Mouse (Mus musculus): ENCODE measurements at regions not wholly inside any gene's neighbourhood (a gene's known extent, or its start where the extent isn't known, plus 50 kb on each side); places are given as distances from the start of the nearest gene placed in this dataset.
A peak's percentile ranks its signal among the peaks of the same experiment; 100 is the strongest.

DNA sequence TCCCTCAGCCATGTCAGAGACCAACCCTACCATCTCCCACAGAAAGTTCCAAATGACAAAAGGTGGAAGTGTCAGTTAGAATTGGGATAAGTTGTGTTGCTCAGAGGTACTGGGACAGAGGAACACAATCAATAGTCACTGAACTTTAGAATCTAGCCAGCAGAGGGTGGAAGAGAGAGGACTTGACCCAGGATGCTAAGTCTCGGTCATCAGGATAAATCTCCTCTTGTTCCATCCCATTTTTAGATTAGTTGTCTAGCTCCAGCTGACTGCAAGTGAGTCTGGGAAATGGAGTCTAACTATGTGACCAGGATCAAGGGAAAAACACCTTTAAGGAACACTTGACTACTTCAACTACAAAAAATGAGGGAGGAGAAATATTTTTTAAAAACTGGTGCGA, 91.5 kb downstream of the Fam84b start:
- no peak for DNase-seq (ENCODE audit: low read depth)

DNA sequence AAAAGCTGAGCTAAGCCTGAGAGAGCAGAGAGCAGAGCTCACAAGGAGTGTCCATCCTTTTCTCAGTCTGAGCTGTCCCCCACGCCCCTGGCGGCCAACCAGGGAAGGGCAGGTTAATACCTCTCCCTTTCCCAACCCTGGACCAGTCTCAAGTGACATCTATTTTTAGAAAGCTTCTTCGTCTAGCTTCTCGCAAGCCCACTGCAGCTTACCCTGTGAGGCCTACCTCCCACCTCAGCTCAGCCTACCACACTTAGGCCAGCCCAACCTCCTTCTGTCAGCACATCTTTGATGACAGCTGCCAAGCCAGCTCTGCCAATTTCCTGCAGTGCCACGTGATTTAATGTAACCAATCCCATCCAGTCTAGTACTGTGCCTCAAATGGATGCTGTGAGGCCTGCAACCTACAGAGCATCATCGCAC, 93.6 kb downstream of the Fam84b start:
- peak; percentile 12 for DNase-seq (ENCODE audit: low read depth)

DNA sequence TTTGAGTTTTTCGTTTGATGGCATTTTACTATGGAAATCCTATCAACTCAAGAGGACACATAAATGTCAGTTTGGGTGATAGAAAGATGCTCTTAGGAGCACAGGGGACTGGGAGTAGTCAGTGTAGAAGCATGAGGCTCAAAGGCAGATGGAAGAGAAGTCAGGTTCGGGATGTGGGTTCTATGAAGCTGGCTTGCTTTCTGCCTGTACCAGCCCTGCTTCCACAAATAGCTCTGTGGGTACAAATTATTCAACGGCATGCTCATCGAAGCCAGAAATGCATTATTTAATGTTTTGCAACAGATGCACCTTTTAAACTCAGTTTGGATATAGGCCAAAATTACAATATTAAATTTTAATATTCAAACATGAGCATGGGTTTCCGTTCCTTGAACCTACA, 99.3 kb downstream of the Fam84b start:
- no peak for DNase-seq (ENCODE audit: low read depth)

DNA sequence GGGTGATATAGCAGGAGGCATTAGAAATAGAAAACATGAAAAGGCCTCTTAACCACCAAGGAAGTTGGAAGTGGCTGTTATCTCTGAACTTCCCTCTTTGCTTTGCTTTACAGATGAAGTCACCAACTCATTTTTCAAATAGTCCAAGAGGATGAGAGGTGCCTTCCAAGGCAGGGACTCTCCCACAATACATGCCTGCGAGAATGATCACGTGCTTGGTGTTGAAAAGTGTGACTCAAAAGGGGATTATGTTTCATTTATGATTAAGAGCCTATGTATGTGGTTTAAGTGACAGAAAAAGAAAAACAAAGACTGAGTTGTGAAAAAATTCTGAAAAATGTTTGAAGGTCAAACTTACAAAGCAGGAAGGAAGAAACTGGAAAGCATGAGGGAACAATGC, 114.0 kb downstream of the Fam84b start:
- DNase-seq (ENCODE audit: low read depth): no peak

DNA sequence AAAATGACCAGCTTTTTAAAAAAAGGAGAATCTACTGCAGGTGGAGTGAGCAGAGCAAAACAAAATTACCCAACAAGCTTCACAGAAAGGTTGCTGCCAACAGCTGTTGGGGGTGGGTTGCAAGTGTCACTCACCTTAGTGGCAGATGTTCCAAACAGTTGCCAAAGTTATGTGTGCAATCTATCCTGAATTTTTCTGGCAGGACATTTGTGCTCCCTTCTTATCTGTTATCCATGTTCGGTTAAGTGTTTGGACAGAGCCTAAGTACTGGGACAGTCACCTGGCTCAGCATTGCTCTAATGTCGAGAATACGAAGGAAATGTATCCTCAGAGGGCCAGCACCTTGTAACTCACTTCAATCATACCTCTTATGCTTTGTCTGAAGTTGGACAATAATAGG, 115.3 kb downstream of the Fam84b start:
- DNase-seq (ENCODE audit: low read depth): no peak

DNA sequence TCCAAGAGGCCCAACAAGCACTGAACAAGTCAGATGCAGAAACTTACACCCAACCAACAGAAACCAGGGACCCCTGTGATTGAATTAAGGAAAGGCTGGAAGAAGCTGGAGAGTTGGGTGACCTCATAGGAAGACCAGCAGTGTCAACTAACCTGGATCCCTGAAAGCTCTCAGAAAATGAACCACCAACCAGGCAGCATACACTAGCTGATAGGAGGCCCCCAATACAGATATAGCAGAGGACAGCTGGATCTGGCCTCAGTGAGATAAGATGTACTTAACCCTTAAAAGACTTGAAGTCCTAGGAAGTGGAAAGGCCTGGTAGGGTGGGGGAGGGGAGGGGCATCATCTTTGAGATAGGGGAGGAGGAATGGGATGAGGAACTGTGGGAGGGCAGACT, 121.2 kb downstream of the Fam84b start:
- no peak for DNase-seq (ENCODE audit: low read depth)

DNA sequence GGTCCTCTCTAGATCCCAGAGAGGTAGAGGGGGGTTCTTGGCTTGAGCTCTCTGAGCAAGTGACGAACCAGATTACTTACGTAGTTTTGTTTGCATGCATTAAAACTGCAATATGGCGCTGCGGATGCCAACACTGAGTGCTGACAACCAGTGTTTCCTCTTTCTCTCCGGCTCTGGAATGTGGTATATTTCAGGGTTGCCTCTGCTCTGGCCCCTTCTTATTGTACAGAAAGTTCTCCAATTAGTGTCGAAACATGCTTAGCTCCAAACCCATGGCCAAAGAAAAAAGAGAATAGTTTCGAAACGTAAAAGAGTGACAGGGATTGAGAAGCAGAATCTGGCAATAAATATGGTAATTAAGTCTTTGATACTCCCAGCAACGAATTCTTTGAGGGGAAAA, 124.8 kb downstream of the Fam84b start:
- no peak for DNase-seq (ENCODE audit: low read depth)

DNA sequence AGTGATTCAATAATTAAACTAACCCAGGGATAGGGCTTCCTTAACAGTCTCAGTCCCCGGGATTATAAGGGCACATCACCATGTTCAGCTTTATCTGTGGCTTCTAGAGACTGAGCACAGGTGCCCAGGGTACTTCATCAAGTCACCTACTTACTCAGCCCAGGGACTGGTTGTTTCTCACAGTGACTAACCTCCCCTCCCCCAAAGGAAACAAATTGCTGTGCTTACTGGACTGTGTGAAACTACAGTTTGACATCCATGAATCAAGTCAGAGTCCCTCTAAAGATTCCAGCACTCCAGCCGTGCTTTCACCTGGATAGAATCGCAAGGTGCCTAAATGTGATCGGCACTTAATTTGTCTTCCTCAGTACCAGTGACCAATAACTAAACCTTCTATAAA, 125.2 kb downstream of the Fam84b start:
- DNase-seq (ENCODE audit: low read depth): no peak

DNA sequence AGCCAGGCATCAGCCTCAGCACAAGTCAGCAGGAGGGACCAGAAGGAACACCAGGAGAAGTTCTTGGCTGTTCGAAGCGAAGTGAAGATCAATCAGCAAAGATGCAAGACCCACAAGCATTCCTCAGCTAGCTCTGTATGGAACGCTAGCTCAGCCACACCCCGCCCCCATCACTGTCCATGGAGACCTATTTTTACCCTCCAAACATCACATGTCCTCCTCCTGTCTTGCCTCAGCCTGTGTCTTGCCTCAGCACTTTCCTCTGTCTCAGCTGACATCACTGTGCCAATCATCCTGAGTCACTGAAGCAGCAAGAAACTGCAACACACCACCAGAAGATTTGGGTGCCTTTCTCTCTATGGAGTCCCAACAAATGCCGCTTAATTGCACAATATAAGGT, 134.2 kb downstream of the Fam84b start:
- no peak for DNase-seq (ENCODE audit: low read depth)

DNA sequence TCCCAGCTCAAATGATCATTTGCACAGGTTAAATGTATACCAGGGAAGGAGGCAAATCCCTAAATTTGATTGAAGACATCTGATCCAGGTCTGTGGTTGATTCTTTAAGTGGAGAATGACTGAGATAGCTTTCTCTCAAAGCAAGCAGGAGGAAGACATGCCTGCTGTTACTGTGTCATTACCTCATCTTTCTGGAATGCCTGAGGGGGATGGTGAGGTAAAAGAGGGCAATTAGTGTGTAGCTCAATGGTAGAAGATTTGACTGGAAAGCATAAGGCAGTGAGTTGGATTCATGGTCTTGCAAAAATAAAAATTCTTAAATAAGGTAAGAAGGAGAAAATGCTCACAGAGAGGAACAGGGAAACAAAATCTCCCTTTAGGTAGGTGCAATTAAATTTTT, 144.9 kb downstream of the Fam84b start:
- no peak for DNase-seq (ENCODE audit: low read depth)

DNA sequence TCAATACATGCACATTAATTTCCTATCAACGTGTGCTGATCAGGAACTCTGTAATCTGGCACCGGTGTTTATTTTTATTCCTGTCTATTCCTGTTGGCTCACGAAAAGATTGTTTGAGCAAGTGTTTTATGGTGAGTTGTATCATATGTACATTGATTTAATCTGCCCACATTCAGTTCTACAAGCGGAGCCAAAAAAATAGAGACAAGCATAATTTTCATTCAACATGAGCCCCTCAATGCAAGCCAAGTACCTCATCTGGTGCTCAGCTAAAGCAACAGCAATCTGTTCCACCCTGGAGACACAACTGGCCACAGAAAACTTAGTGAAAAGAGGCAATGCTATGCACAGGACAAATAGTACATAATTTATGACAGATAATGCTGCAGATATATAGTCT, 147.6 kb downstream of the Fam84b start:
- DNase-seq (ENCODE audit: low read depth): no peak

DNA sequence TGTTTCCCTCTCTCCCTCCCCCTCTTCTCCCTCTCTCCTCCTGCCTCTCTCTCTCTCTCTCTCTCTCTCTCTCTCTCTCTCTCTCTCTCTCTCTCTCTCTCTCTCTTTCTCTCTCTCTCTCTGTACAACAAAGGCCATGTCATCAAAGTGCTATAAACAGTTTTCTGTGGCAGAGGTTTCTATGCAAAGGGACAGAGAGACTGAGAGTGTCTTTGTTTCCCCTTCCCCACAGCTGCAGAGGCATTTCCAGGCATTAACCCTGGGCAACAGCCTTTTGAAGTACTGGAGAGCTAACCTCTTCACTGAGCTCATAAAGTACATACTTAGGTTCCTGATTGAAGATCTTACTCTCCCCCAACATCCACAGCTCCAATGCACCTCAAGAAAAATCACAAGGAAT, 152.3 kb downstream of the Fam84b start:
- DNase-seq (ENCODE audit: low read depth): no peak

DNA sequence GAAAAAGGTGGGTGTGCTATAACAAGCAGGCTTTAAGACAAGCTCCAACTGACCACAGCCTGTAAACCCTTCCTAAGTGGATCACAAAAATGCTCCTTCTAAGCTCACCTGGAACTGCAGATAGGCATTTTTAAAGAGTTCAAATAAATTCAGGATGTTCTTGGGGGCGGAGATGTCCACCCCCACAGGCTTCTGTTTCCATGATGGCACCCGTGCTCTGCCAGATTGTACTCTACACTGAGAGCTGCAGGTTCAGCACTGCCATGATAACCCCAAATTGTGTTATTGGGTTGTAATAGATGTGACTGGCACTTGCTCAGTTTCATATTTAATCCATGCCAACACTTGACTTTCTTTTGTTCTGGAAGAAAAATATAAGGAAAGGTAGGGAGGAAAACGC, 158.8 kb downstream of the Fam84b start:
- DNase-seq (ENCODE audit: low read depth): no peak

DNA sequence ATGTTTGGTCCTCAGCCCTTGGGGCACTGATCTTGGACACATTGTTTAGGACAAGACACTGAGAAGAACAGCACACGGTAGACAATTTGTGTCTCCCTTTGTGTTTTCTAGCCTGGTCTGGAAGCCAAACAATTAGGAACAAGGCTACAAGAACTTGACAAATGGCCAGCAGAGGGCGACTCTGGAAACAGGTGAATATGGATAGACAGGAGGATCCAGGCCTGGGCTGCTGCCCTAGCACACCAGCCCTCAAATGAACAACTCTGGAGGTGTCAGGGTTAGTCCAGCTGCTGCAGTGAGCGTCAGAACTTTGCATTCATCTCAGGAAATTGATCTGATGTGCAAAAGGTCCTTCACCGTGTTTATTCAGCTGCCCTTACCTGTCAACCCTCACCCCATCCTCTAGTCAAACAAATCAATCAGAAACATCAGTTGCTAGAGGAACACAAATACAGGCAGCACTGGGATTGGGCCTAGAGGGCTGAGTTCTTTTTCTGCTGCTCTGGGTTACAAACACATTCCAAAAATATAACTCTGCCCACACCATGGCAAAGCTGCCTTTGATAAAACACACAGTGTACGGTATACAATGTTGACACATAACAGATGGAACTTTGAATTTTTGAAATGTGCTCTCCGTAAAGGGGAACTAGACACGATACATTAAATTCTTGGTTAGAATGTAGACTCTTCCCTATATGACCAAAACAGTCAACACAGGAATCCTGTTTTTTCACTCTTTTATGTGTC, 159.7 kb downstream of the Fam84b start:
- peak; percentile 12 for DNase-seq (ENCODE audit: low read depth)

DNA sequence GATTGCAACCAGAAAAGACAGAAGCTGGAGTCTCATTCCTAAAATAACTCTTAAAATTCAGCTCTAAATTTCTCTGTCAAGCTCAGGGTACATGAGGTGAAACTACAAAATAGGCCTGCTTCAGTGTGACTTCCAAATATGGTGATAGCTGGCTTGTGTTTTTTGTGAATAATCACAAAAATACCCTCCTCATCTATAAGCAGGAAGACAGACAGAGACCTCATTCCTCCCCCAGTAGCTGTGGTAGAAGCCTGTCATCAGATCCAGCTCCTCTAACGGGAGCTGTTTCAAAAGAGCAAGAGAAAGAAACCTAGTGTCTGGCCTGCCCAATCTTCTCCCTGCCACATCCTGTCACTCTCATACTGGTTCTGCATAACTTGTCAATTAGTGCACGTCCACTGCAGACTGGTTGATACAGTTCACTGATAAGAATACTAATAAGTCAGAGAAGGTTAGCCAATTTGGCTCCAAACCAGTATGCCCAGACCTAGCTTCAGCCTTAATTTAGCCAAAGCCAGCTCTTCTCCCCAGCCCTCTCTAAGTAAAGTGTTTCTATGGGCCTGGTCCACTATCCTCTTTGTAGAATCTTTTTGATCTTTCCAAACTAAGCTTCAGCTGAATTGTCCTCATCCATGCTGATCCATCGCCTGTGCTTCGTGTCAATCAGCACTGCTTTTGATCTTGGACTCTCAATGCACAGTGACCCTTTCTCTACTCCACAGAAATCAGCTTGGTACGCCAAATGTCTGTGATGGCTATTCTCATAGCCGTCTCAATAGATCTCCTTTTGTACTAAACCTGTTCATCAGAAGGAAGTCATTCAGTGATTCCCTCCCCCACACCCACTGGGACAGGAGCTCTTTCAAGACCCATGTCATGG, 160.6 kb downstream of the Fam84b start:
- DNase-seq (ENCODE audit: low read depth): no peak

DNA sequence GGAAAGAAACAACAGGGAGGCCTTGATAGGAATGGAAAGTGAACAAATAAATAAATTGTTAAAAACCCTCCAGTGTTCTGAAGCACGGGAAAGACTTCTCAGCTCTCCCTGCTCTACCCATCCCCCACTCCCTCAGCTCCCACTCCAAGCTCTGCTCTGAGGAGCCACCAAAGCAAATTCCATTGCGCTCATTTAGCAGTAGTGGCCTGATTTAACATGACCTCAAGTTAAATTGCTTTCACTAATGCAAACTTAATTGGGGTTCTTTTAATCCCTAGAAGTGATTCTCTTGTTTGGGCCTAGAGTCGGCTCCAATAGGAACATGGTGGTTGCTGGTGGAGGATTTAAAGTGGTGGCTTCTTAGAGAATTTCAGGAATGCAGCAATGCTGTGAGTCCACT, 161.4 kb downstream of the Fam84b start:
- no peak for DNase-seq (ENCODE audit: low read depth)

DNA sequence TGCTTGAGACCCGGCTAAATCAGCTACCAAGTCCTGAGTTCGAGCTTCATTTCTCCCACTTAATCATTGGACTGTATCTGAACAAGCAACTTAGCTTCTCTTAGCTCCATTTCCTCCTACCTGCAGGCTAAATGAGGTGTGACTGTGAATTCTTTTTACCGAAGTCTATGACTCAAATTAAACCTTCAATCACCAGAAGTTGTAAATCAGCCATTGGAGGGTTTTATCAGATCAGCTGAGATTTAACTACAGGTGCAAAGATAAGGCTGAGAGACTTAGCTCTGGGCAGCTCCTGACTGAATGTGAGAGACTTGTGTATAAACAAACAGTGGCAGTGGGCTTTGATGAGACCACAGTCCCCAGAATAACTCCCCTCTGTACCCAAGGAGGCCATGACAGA, 176.2 kb downstream of the Fam84b start:
- no peak for DNase-seq (ENCODE audit: low read depth)

DNA sequence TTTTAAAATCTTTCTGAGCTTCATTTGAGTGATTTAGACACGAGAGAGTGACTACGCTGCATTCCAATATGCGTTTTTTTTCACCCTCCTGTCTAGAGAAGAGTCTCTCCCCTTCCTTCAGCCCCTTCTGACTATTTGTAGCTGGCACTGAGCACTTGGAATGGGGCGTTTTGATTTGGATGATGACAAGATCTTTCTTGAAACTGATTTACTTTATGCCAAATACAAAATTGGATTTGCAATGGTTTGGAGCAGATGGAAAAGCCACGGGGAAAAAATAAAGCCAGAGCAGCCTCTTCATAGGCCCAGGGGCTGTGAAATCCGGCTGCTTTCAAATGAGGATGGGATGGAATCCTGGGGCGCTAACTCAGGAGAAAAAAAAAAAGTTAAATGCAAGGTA, 196.0 kb downstream of the Fam84b start:
- no peak for DNase-seq (ENCODE audit: low read depth)

DNA sequence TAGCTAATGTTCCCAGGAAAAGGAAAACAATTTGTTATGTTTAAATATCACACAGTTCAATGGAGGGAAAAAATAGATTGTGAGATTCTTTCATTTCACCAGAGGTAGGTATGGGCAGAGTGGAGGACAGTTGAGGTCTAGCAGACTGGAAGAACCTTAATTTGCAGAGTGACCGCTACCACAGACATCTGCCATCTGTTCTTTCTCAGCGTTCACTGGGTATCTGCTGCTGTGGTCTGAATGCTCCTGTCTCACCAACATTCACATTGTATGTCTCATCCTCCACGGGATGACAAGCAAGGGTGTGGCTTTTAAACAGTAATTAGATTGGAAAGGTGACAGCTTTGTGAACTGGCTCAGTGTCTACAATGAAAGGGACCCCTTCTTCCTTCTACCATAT, 198.5 kb downstream of the Fam84b start:
- no peak for DNase-seq (ENCODE audit: low read depth)

DNA sequence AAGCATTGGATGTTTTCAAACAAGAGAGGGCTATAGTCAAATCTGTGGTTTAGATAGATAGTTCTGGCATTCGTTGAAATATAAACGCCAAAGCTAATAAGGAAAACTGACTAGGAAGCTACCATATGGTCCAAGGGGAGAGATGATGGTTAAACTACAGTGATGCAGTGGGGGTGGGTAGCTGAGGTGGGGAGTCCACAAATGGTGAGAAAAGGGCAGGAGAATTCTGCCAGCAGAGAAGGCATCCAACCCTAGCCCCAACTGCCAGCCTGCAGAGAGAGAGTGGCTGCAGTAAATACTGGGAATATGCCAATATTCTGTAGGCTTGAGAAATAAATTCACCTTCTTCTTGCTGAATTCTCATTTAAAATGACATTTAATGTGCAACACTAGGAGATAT, 204.3 kb downstream of the Fam84b start:
- no peak for DNase-seq (ENCODE audit: low read depth)

DNA sequence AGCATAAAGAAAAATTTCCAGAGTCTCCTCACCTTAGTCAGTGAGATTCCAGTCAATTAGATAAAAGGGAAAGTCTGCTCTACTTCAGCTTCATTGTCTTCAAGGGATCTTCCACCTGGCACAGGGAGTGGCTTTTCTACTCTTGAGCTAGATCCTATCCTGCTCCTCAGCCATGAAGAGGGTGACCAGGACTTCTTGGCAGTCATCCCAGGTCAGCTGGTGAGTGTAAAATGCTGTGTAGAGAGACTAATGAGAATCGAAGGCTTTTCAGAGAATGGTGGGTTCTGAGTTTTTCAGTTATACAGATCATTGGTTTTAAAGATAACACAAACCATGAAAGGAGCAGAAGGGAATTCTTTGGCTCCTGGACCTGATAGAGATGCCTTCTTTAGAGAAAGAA, 211.8 kb downstream of the Fam84b start:
- DNase-seq (ENCODE audit: low read depth): no peak

DNA sequence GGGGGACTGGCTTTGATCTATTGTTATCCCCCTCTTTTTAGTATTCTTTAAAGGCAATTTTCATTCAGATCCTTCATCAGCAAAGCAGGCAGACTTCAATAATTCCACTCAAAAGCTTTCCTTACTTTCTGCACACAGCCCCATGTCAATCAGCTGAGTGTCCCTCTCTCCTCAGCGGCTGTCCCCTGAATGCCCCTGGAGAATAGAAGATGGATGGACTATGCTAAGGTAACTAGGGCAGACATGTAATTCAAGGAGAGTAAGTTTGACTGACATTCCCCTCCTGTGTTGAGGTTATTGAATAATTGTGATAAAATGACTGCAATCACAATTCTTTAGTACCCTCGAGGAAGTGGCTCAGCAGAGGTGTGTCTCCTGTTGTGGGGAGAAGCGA, 220.1 kb downstream of the Fam84b start:
- no peak for DNase-seq (ENCODE audit: low read depth)

DNA sequence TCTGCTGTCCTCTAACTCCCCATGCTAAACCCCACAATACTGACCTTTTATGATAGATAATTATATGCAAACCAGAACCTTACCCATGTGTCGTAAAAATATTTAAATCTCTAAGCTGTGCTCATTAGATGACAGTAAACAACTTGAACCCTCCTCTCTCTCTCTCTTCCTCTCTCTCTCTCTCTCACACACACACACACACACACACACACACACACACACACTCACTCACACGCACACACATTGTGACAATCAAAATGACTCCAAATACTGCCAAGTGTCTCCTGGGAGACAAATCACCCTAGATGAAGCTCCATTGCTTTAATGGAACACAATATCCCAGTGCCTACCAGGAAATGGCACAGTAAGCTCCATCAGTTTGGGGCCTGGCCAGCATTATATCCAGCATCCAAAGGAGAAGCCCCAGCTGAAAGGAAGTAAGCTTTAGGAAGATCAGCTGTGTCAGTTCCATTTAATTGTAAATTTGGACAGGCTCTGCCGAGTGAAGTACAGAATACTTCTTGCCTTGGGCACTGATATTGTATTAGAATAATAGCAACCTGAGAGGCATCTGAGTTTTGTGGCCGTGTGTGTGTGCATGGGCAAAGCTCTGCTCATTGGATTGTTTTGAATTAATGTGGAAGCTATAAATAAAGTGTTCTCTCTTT, 220.7 kb downstream of the Fam84b start:
- DNase-seq (ENCODE audit: low read depth): no peak
